Mouse (Mus musculus): ENCODE measurements around the gene Foxc2.

Gene Foxc2

DNA sequence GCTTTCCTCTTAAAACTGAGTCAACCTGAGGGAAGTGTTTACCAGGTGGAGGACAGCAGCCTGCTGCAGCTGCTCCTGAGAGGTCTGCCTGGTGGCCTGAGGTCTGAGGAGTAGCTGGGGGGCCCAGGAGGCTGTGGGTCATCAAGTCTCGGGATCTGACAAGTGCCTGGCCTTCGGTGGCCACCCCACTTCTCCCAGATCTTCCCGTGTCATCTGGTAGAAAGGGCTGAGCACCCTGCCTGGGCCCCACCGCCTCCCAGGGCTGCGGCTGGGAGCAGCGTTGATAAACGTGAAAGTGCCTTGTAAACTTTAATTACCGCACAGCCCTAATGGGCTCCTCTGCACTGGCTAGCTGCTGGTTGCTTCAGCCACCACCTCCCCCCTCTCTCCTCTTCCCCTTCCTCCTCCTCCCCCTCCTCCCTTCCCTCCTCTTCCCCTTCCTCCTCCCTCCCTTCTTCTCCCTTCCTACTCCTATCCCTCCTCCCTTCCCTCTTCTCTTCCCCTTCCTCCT, 32.7 kb downstream of the Foxc2 start:
- DNase-seq (ENCODE audit: low spot score): no peak

DNA sequence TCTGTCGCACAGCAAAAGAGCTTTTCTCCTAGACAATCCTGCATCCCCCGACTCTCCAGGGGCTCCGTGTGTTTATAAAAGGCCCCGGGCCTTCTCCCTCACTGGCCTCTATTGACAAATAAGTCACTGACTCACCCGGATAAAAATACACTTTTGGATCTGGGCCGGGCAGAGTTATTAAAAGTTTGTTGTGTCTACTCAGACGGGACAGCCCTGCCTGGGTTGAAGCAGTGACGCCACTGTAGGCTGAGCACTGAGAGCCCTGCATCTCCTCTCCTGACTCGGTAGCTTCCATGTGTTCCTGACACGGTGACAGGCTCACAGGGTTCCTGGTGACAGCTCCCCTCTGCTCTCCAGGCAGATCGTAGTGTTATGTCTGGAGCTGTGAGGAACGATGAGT, 36.4 kb downstream of the Foxc2 start:
- no peak for DNase-seq (ENCODE audit: low spot score)

GRCm38 (mm10) chr8:121156990-121157491, 41.1 kb downstream of the Foxc2 start:
- DNase-seq (ENCODE audit: low spot score): no peak

GRCm38 (mm10) chr8:121158812-121159211, 42.8 kb downstream of the Foxc2 start:
- no peak for DNase-seq (ENCODE audit: low spot score)

- no peak for DNase-seq (ENCODE audit: low spot score)
These were observed 45.5 kb downstream of the Foxc2 start for GRCm38 (mm10) chr8:121161437-121161836.

DNA sequence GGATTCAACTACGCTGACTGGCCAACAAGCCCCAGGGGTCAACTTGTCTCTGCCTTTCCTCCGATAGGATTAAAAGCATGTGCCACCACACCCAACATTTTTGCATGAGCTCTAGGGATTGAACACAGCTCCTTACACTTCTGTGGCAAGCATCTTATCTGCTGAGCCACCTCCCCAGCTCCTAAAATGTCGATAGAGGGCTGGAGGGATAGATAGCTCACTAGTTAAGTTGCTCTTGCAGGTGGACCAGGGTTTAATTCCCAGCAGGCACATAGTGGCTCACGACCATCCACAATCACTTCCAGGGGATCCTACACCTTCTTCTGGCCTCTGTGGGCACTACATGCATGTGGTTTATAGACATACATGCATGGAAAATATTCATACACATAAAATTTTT, 46.4 kb downstream of the Foxc2 start:
- no peak for DNase-seq (ENCODE audit: low spot score)

- DNase-seq (ENCODE audit: low spot score): no peak
These were observed 47.1 kb downstream of the Foxc2 start for GRCm38 (mm10) chr8:121162906-121163695.

- DNase-seq (ENCODE audit: low spot score): no peak
These were observed 48.1 kb downstream of the Foxc2 start for GRCm38 (mm10) chr8:121164017-121164469.

DNA sequence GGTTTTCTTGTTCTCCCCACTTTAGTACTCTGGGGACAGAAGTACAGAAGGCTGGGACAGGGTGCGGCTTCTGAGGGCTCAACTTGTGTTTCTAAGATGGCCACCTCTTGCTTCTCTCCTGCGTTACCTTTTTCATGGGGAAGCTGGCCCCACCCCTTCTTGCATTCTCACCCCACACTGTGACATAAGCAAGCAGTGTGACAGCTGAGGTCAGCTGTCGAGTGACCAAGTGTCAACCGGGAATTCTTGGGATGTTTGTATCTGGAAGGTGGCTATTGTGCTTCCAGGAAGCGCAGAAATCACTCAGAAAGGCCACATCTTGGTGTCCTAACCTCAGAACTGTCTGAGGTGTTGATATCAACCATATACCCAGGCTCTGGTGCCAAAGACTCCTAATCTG, 52.1 kb downstream of the Foxc2 start:
- no peak for DNase-seq (ENCODE audit: low spot score)

All from yolk sac, embryonic 10.5 days (tissue).